Mouse (Mus musculus) c-Kit-positive CD71-positive TER-119-negative erythroid progenitor cells, embryonic 14.5 days (primary cell): ENCODE results near the gene Chst8.

ENCODE experiments used
- DNase-seq: peaks from one replicate; pipeline ENCODE4 v3.0.0-alpha.2; 2013; ENCODE audit warnings: low read depth

The Chst8 gene

DNA sequence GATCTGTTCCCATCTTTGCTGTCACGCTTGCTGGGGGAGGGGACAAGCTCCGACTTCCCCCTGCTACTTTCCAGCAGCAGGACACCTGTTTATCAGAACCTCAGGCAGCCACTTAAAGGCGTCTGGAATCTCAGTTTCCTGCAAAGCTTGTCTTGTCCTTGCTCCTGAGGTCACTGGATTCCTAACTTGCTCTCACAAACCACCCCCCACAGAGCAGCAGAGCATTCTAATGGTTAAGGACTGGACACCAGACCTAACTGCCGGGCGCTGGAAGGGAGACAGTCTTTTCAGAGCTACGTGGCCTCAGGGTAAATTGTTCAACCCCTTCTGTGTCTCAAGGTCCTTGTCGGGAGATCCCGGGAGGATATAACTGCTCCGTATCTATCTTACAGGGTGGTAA is 143.2 kb downstream of the Chst8 start:
- DNase-seq, result no peak

DNA sequence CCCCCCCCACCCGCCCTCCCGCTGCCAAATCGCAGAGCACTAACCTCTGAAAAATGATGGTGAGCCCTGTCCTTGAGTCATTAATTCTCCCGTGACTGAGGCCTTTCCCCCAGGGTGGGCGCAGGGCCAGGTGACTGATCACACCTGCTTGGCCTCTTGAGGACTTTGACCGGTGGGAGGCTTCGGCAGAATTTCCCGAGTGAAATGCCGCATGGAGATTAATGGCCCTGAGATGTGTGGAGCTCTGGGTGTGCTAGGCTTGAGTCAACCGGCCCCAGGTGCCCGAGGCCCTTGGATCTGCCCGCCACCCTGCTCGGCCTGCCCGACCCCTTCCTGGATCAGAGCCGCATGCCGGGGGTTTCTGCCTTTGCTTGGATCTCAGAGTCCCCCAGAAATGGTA is 144.6 kb downstream of the Chst8 start:
- DNase-seq, result no peak

DNA sequence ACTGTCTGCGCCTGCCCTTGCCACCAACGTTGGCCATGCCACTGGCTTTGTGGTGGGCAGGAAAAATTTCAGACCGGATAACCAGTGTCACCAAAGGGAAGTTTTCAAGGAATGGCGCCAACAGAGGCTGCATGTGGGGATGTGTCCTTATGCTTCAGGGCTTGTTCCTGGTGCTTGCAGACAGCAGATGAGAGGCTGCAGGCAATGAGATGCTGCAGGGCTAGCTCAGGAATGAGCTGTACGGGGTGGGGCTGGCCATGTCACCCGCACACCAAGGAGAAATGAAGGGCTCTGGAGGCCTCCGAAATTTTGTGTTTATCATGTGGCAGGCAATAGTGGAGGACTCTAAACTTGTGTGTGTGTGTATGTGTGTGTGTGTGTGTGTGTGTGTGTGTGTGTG is 149.4 kb downstream of the Chst8 start:
- DNase-seq, result no peak

DNA sequence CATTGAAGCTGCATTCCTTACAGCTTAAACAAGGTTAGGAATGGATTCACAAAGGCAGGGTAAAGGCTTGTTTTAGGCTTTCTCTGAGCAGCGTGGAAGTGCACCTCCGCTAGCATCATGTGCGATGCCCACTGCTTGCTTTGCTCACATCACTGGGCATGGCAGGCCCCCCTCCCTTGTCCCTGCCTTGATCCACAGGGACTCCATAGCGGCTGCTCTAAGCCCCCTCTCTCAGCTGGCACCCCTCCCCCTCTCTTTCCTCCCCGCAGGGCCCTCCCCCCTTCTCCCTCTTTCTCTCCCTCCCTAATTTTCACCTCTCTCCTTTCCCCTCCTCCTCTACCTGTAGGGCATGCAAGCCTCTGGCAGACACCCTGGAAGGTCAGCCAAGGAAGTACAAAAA is 150.3 kb downstream of the Chst8 start:
- no peak for DNase-seq

DNA sequence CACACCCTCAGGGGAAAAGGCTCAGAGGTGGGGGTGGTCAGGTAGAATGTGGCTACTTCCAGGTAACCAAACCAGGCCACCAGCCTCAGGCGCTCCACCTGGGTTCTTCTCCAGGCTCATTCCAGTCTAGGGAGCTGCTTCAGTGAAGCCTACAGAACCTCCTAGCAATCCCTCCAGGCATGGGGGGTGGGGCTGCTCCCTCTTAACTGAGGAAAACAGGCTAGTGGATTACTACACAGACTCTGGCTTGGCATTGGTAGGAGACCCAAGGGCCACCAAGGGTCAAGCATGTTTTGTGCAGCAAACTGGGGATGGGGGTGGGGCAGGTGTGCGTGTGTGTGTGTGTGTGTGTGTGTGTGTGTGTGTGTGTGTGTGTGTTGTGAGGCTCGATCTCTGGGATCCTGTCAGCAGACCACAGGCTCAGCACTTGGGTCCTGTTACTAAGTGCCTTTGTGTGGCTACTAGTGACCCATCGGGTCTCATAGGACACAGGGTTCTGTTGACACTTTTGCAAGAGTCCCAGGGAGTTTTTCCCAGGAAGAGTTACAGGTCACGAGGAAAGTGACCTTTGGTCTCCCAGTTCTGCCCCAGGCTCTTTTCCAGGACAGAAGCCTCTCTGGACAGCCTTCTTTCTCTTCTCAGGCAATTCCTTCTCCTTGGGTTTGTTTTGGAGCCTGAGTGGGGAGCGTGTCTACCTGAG is 153.0 kb downstream of the Chst8 start:
- no peak for DNase-seq

DNA sequence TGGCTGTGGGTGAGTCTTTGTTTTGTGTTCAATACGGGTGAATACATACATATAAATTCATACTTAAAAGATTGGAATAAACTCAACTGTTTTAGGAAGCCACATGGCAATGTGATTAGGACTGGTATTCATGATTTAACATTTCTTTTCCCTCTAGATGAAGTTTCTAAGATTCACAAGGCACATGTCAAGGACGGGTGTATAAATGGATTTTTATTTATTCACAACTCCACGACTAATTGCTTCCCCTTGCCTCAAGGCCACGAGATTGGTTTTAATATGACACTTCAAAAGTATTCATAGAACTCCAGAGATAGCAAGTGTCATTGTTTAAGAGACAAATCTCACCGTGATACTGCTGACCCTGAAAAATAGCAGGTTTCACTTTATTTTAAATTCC is 155.9 kb downstream of the Chst8 start, which contains the start of gene Kctd15:
Gene Kctd15, minus strand, starts transcription at position 101 of the 400 bp plus-strand sequence.
- no peak for DNase-seq

DNA sequence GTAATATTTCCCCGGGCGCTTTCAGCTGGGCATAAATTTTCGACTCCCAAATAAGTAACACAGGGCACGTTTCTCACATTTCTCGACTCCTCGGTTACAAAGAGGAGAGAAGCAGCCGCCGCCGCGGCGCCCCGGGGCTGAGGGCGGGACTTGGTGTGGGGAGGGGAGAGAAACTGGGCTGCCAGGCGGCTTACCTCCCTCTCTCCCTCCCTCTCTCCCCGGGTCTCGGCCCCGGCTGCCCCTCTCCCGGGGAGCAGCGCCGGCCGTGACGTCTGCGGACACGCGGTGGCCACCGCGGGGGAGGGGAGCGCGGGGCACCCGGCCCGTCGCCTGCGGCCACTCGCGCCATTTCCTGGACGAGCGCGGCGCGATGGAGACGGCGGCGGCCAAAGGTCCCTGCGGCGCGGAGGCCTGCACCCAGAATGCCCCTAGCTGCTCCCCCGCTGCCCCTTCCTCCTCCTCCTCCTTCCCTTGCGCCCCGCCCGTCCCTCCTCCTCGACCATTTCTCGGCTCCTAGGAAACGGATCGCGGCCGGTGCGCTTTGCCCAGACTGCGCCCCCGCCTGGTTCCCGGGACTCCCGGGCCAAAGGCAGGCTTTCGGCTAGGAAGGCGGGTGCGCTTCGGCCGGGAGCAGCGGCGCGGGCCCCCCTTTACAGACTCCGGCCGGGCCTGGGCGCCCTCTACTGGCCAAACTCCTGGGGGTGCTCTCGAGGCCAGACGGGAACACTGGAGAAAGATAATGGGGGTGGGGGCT is 157.2 kb downstream of the Chst8 start:
- no peak for DNase-seq

DNA sequence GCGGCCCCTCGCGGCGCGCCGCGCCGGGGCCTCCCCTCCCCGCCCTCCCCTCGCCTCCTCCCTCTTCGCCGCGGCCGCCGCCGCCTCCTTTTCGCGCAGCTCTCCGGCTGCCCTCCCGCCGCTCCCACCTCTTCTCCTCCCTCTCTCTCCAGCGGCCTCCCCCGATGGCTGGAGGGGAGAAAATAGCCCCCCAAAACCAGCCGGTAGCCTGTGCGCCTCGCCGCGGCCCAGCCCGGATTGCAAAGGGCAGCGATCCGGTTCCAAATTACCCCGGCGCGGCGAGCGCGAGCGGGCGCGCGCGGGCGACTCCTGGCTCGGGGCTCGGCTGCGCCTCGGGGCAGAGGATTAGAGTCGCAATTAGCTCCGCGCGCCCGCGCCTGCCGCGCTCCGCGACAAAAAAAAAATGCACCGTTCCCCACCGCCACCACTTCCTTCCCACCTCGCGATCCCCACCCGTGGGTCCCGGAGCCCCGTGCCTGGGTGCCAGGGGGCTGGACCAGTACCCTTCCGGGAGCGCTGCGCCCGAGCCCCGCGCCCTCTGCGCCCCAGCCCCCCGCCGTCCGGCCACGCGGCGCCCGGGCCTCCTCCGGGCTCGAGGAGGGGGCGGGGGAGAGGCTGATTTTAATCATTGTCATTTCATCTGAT is 157.9 kb downstream of the Chst8 start:
- DNase-seq, result no peak

DNA sequence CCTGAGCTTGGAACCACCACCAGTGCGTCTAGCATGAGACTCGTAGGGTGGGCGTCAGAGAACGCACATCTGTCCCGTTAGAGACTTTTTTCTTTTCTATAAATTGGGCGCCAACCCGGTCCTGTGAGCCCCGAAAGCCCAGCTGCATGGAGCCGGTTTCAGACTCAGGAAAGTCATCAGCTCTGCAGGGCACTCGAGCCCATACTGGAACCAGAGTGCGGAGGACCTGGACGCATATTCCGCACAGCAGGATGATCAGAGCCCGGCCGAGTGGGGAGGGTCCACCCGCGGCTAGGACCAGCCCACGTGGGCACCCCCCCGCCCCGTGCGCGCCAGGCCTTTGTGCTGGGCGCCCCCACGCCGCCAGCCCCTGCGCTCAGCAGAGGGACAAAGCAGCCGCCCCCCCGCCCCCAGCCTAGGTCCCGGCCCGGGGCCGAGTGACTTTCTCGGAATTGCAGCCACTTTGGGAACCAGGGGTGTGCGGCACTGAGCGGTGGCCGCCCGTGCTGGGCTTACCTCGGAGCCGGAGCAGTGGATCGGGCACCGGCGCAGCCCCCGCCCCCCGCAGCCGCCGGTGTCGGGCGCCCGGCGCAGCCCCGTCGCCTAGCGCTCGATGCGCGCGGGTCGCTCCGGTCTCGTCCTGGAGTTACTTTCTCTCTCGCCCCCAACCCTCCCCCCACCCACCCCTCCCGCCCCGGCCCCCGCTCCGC is 158.6 kb downstream of the Chst8 start:
- no peak for DNase-seq

DNA sequence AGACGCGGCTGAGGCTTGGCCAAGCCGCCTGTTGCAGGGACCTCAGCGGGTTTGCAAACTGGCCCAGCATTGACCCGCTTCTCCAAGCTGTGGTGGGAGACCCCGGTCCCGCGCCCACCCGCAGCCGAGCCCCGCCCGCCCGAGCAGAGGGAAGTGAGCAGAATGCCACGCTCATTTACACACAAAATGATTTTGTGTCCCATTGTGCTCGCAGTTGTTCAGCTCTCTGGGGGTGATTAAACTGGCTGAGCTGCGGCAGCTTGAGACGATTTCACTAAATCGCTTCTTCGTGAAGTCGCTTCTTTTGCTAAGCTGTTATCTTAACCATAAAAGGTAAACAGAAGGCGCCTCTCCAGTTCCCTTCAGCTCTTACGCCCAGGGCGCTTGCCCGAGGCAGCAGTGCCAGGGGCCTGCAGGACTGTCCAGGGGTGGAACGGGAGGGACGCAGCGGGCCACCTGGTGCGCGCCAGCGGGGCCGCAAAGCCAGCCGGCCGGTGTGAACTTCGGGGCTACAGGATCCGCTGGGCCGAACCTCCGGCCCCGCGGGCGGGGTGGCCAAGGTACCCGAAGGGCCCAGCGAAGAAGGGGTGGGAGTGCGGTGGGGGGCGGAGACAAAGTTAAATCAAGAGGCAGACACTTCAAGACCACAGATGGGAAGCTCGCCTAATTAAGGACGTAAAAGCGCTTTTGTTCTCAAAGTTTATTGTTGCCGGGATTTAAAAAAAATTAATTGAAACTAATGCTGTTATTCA is 159.6 kb downstream of the Chst8 start:
- DNase-seq, result no peak

DNA sequence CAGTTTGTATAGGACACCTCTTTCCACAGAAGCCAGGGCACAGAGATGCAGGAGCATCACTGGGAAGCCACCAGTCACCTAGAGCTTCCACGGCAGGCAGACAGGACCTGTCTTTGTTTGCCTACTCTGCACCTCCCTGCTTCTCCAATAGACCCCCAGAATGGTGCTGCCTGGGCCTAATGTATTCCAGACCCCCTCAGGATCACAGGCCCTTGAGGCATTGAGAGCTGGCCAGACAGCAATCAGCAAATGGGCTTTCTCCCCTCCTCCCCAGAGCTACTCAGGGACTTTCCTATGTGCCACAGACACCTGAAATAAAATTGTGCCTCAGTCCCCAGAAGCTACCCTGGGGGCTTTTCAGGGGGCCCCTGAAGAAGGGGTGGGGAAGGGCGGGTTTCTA is 161.1 kb downstream of the Chst8 start:
- DNase-seq, result no peak

DNA sequence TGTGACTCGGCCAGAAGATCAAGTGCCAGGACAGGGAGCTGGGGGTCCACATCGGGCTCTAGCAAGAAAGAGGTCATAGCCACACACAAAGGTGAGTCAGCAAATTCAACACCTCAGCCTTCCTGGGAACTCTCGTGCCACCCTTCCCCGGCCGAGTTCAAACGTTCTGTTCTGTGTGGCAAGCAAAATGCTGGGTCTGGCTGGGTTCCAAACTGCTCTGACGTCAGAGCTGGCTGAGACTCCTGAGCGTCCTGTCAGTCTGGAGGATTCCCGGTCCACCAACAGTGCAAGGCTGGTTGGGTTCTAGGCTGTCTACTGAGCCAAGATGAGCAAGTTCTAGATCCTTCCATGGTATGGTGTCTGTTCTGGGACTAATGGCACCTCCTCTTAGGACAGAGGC is 165.5 kb downstream of the Chst8 start:
- DNase-seq, result no peak

DNA sequence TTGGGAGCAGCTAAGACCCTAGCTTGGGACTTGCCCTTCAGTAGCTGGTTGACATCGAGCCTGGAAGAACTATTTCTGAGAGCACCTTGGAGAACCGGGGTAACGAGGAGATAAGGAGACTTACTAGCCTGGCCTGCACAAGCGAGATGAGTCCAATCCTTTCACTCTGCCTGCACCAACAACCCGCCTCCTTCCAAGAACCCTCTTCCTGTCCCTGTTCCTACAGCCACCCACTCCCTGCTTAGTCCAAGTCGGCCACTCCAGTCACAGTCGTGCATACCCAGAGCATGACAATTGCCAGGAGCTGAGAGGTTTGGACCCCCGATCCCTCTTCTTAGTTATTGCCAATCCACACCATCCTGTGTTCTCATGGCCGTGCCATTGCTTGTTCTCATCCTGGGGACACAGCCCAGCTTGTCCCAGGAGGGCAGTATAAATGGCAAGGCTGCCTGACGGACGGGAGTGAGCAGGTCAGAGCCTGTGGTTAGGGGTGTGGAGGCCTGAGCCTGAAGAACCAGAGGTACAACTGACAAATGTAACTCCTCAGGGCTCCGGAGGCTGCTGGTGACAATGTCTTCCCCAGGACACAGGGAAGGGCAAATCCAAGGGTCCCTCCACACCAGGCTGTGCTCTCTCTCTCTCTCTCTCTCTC is 166.2 kb downstream of the Chst8 start:
- DNase-seq, result no peak

DNA sequence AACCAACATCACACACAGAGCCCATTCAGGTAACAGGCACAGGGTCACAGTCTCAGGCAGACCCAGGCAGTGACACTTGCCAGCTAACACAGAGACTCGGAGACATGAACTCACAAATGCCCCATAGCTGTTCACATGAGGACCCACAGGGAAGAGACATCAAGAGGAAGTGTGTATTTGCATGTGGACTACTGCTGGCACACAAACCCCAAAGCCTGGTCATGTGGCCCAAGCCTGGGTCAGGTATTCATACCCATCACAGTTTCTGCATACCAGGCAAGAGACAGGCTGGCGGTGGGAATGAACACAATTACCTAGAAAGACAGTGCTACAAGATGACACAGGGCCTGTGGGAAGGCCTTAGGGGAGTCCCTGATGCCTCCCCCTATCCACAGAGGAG is 166.9 kb downstream of the Chst8 start:
- DNase-seq, result no peak

DNA sequence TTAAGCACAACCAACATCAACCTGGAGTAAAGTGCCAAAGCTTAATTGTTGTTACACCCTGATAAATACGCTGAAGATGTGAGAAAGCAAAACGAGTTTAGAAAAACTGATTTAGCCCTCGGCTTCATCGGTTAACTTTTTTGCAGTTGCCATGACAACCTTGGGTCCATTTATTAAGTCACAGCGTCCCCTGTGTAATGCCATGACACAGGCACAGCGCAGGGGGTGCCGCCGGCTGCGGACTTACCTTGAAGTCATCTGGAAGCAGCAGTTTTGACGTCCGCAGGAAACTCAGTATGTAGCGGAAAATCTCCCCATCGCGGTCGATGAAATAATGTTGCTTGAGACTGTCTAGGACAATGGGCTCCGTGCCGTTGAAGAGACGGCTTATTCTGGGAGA is 167.9 kb downstream of the Chst8 start:
- DNase-seq, result no peak

DNA sequence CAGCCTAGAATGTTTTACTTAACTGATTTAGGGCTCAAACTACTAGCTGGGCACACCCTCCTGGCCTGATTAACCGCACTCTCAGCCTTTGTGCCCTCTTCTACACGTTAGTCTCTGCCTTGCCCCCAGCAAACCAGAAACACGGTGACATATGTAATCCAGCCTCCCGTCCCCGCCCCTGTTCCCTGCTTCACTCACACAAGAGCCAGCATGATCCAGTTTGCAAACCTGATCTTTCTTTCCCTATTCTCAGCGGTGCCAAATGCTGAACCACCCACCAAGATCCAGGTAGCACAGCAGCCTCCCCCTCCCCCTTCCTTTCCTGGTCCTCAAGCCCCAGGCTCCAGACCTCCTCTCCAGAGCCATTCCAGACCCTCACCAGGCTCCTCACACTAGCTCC is 169.2 kb downstream of the Chst8 start:
- DNase-seq, result no peak

DNA sequence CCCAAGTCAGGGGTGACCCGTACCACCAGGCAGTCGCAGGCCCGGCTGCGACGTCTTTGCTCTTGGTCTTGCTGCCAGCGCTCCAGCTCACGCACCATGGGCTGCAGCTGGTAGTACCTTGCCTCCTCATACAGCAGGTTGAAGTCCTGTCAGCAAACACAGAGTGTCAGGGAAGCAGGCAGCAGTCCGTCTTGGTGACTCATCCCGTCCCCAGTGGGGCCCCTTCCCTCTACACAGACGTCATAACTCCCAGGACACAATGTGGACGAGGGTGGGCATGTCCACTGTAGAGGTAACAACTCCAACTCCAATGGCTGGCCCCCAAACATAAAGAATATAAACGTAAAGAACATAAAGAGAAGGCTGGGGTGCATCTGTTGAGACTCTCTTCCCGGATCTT is 170.5 kb downstream of the Chst8 start:
- no peak for DNase-seq

DNA sequence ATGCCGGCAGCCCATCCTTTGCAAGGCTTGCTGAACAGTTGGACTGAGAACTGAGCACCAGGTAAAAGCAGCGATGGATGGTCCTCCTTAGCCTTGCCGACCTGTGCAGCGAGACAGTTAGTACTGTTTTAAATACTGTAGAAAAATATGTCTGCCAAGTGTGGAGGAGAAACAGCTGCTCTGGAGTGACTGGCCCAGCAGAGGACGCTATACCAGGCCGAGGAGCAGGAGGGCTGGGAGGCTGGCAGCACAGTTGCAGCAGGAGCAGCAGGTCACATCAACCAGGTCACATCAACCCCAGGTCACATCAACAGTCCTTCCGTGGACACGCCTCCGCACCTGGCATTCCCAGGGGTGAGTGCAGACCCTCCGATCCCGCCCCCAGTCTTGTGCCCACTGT is 172.7 kb downstream of the Chst8 start:
- no peak for DNase-seq

DNA sequence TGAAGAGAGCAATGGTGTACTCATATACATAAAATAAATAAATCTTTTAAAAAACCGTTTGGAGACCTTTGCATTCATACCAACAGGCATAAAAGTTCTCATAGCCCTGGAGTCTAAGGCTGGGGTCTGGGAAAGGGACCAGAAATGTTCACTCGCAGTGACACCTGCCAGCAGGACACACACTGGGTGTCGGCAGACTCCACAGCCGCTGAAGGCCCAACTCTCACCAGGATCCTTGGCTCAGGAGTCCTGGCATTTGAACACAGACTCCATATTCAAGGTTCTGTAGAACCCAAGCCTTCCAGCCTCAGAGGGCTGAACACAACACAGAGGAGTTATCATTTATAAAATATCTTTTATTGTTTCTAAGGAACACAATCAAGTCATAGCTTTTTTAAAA is 175.8 kb downstream of the Chst8 start:
- no peak for DNase-seq

DNA sequence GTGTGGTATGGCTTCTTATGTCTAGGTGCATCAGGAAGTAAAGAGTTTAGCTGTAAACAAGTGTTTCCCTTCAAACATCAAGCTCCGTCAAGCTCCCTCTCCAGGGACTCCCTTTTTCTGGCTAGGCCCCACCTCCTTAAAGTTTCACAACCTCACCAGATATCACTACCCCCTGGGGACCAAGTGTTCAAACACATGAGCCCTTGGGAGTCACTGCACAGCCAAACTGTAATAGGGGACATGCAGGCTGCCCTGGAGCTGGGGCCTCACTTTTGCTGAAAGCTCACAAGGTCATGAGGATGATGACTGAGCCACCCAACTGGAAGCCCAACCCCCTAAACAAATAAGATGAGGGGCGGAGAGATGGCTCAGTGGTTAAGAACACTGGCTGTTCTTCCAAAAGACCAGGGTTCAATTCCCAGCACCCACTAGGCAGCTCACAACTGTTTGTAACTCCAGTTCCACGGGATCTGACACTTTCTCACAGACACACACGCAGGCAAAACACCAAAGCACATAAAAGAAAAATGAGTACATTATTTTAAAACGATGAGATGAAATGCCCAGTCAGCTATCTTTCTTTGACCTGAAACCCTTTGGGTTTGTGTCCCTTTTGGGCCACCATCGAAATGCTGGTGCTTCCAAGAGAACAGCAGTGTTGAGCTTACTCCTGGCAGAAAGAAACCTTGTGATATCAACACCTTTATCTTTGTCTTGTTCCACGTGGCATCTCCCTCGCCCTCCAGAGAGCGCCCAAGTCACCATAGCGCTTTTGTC is 179.4 kb downstream of the Chst8 start:
- DNase-seq, result no peak
